Mouse (Mus musculus) hindbrain, postnatal 0 days (tissue): ENCODE measurements around the gene Gucd1. TPM values are rescaled to one million over a fixed set of nuclear protein-coding genes. Genes with fewer than 3 reads are reported as not detected.

Experiments used
- ATAC-seq: fragments of 200-750 bp; cut with Nextera tagmentation; 2 replicates; pipeline ENCODE4 v1.8.0; 2017; ENCODE audit warnings: mild to moderate bottlenecking, moderate TSS enrichment, moderate library complexity
- DNase-seq: peaks from one replicate; pipeline ENCODE4 v3.0.0-alpha.2; 2015; ENCODE audit warnings: low spot score
- H3K27ac ChIP-seq: fragments of 300-500 bp; sonication (generic); 2 replicates; pipeline ENCODE4 v1.5.1; 2014; ENCODE audit warnings: mild to moderate bottlenecking
- H3K27me3 ChIP-seq: fragments of 300-500 bp; sonication (generic); 2 replicates; pipeline ENCODE4 v1.6.1; 2014; ENCODE audit warnings: low read length, mixed read lengths; ENCODE audit not compliant: insufficient read depth
- H3K36me3 ChIP-seq: fragments of 300-500 bp; sonication (generic); 2 replicates; pipeline ENCODE4 v1.6.1; 2014; ENCODE audit warnings: low read length, mixed read lengths; ENCODE audit not compliant: insufficient read depth
- H3K4me1 ChIP-seq: fragments of 300-500 bp; sonication (generic); 2 replicates; pipeline ENCODE4 v1.6.1; 2014; ENCODE audit warnings: antibody characterized with exemption, low read length, mixed read lengths; ENCODE audit not compliant: insufficient read depth
- H3K4me2 ChIP-seq: fragments of 300-500 bp; sonication (generic); 2 replicates; pipeline ENCODE4 v1.6.1; 2014; ENCODE audit warnings: low read depth, mild to moderate bottlenecking, low read length, moderate library complexity, mixed read lengths
- H3K4me3 ChIP-seq: fragments of 300-500 bp; sonication (generic); 2 replicates; pipeline ENCODE4 v1.5.1; 2014; ENCODE audit warnings: low read length
- H3K9ac ChIP-seq: fragments of 300-500 bp; sonication (generic); replicated peaks from 2 replicates; pipeline ENCODE4 v1.6.1; 2014; ENCODE audit warnings: mild to moderate bottlenecking, low read length, moderate library complexity, mixed read lengths
- H3K9me3 ChIP-seq: fragments of 300-500 bp; sonication (generic); 2 replicates; pipeline ENCODE4 v1.6.1; 2016; ENCODE audit warnings: low read length, mixed read lengths
- CTCF ChIP-seq: IDR thresholded peaks from 2 replicates; pipeline ENCODE4 v1.5.1; 2016; ENCODE audit warnings: antibody characterized with exemption, control low read depth, low read depth
- WGBS: fragments of 180-500 bp; shearing (Covaris S2); extraction: QIAGEN DNeasy Blood & Tissue Kit; methylation state at CpG from one replicate; pipeline ENCODE4 v1.1.7; 2014; 5-methylcytosine and 5-hydroxymethylcytosine counted together
- polyA plus RNA-seq: library from polyadenylated mRNA; unstranded; fragments of >200 nt; fragmentation: Nextera tagmentation; extraction: Ambion mirVana; gene quantifications from 2 replicates; pipeline ENCODE4 v1.2.1, GENCODE M21; 2015
- total RNA-seq: library from RNA; depleted of rRNA; stranded (reverse); fragments of >200 nt; gene quantifications from 2 replicates; pipeline ENCODE4 v1.2.3, GENCODE M21; 2014

Gene Gucd1
- total and polyA plus RNA-seq, 2 experiments from 2014 or later, result 15.6 to 44.3 TPM

DNA sequence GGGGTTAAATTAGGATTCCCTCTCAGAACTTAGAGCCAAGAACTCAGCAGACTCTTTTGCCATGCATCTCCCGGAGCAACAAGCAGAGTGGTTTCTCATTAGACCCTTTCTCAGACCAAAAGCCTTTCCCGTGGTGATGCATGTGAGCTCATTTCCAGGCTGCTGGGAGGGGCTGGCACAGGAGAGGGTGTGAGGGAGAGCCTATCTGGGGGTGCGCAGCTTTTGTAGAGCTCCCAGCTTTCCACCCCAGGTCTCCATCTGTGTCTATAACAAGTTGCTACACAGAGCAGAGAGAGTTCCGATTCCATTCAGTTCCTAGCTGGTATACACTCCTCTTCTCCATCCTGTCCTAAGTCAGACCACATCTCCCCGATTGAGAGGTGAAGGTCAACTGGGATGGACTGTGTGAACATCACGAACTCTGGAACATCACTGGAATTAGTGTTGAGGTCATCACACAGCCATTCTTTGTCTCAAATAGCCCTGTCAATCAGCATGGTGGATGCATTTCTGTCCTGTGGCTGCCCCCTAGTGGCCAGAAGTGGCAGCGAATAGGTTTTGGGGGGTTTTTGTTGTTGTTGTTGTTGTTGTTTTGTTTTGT lies 78.5 kb downstream of the Gucd1 start:
- H3K9ac ChIP-seq, result no peak overlapping the region
- ATAC-seq, result peak; percentile 74
- DNase-seq, result peak; percentile 70
- peak overlapping the region; percentile 28; the same call in 1 of the 2 replicates for H3K27ac ChIP-seq
- 20% methylated on average over 7 of the region's 7 CpGs for WGBS
- H3K27me3 ChIP-seq, result no peaks in the 10 kb centered on the region
- no peaks in the 10 kb centered on the region for H3K9me3 ChIP-seq
- H3K36me3 ChIP-seq, result no peaks in the 10 kb centered on the region
- peak; percentile 93 for TF ChIP-seq CTCF
- no peak overlapping the region for H3K4me2 ChIP-seq
- no peak overlapping the region for H3K4me3 ChIP-seq
- H3K4me1 ChIP-seq, result no peaks in the 10 kb centered on the region

DNA sequence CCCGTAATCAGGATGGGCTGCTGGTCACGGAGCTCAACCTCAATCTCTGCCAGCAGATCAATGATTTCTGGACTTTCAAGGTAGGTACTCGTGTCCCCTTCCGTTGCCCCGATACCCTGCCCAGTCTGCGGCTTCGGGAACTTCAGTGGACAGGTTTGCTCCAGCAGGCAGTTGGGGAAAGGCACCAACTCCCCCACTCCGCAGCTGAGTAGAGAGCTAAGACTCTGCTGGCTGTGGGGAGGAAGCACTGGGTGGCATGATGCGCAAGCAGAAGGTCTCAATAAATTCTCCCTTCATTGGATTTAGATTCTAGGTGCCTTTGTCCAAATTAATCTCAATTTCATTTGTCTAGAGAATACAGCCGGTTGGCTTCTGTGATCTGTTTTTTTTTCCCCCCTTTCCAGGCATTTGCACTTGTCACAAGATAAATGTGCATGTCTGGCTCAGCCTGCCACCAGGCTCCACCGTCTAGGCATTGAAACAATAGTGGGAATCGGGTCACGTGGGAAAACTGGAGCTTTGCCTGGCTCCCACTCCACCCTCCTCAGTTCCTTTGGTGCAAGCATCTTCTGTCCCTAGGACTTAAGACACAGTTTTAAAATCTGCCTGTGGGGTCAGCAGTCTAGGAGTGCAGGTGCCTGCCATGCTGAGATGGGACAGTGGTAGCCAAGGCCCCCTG lies 79.5 kb downstream of the Gucd1 start:
- Histone ChIP-seq H3K9ac (no peak overlapping the region), H3K9me3 (no peaks in the 10 kb centered on the region), H3K4me2 (no peak overlapping the region), H3K27ac (peak overlapping the region; percentile 54), H3K4me3 (no peak overlapping the region), H3K4me1 (no peaks in the 10 kb centered on the region), H3K36me3 (no peaks in the 10 kb centered on the region), H3K27me3 (no peaks in the 10 kb centered on the region)
- DNase-seq (peak; percentile 81), ATAC-seq (peak; percentile 54; the same call in 1 of the 2 replicates)
- WGBS, result 36% methylated on average over 13 of the region's 13 CpGs
- no peak for TF ChIP-seq CTCF

DNA sequence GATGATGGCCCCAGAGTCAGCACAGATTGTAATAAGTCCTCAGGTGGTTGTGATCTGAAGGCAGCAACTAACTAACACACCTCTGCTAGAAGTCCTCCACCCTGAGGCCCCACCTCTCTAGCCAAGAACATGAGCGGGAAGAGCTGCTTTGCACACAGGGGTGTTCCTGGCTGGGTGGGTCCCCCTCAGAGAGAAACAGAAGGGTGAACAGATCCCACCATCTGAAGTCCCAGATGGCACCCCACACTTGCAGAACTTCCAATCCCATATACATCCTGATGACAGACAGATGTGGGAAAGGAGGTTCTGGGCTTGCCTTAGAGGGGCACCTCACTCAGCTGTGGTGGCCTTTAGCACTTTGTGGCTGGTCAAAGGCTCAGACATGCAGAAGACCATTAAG lies 80.5 kb downstream of the Gucd1 start:
- WGBS, result 97% methylated on average over 1 of the region's 1 CpGs

DNA sequence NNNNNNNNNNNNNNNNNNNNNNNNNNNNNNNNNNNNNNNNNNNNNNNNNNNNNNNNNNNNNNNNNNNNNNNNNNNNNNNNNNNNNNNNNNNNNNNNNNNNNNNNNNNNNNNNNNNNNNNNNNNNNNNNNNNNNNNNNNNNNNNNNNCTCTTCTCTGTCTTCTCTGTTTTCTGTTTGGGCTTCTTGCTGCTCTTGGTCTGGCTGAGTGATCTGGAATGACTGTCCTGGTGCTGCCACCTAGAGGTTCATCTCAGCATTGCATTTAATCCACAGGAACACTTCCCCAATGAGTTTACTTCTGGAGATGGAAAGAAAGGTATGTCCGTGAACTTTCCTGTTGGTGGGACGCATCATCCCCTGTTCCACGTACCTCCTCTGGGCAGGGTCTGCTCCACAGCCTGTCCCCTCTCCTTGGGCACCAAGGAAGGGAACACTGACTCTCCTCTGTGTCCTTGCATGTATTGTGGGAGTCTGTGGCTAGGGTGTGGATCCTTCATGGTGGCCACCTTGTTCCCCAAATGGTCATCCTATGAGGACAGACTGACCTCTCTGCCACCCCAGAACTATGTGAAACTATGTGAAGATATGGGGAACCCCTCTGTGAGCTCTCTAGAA lies 81.1 kb downstream of the Gucd1 start:
- Histone ChIP-seq H3K27ac (no peak overlapping the region), H3K9ac (no peak overlapping the region), H3K4me1 (no peaks in the 10 kb centered on the region), H3K36me3 (no peaks in the 10 kb centered on the region), H3K9me3 (0 out of 2 replicates have a peak, but pooled peaks cover under 1% of the 10 kb centered on the region), H3K27me3 (no peaks in the 10 kb centered on the region), H3K4me2 (no peak overlapping the region), H3K4me3 (no peak overlapping the region)
- DNase-seq (peak; percentile 90), ATAC-seq (peak; percentile 55; the same call in 1 of the 2 replicates)
- peak; percentile 97 for TF ChIP-seq CTCF
- 25% methylated on average over 3 of the region's 3 CpGs for WGBS

More for the DNA sequence above, 80.5 kb downstream of the Gucd1 start:
- Histone ChIP-seq H3K27me3 (no peaks in the 10 kb centered on the region), H3K4me2 (no peak overlapping the region), H3K9ac (no peak overlapping the region), H3K4me1 (no peaks in the 10 kb centered on the region), H3K36me3 (no peaks in the 10 kb centered on the region), H3K9me3 (no peaks in the 10 kb centered on the region), H3K27ac (no peak overlapping the region), H3K4me3 (no peak overlapping the region)
- no peak for TF ChIP-seq CTCF
- DNase-seq (no peak), ATAC-seq (no peak)

DNA sequence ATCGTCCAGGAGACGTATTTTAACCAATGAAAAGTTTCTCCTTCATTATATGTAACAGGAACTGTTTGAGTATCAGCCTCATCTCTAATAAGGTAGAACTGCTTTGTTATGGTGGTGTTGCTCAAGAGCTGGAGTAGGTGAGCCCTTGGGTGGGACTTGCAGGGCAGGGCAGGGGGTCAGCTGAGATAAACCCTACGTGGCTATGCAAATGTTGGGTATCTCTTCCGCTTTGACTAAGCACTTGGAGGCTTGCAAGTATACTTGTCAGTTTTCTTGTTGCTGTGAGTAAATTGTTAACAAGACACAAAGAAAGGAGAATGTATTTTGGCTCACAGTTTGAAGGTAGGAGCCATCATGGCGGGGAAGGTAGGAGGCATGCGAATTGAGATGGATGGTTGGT lies 87.1 kb downstream of the Gucd1 start:
- H3K4me2 ChIP-seq, result no peak overlapping the region

DNA sequence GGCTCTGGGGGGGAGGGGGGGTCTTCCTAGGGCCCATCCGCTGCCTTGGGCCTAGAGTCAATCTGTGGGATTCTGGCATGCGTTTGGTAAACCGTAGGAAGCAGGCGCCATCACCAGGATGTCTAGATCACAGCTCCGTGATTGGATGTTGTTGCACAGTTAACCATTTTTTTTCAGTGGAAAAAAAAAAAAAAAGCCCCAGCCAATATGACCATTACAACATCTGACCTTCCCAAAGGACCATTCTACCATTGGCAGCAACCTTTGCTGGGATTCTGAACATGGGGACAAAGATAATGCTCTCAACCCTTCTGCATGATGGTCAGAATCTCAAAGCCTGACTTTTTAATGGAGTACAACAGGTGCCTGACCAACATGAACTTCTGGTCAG lies 87.6 kb downstream of the Gucd1 start:
- H3K4me1 ChIP-seq, result no peaks in the 10 kb centered on the region
- DNase-seq (no peak), ATAC-seq (no peak)
- 88% methylated on average over 5 of the region's 5 CpGs for WGBS
- no peak overlapping the region for H3K9ac ChIP-seq
- H3K9me3 ChIP-seq, result 0 out of 2 replicates have a peak, but pooled peaks cover 3% of the 10 kb centered on the region
- no peaks in the 10 kb centered on the region for H3K36me3 ChIP-seq
- no peak overlapping the region for H3K4me2 ChIP-seq
- no peaks in the 10 kb centered on the region for H3K27me3 ChIP-seq
- H3K27ac ChIP-seq, result no peak overlapping the region
- TF ChIP-seq CTCF, result no peak
- H3K4me3 ChIP-seq, result no peak overlapping the region

More for the DNA sequence above, 87.1 kb downstream of the Gucd1 start:
- Histone ChIP-seq H3K4me3 (no peak overlapping the region), H3K4me1 (no peaks in the 10 kb centered on the region), H3K9ac (no peak overlapping the region), H3K27ac (no peak overlapping the region), H3K27me3 (no peaks in the 10 kb centered on the region), H3K9me3 (0 out of 2 replicates have a peak, but pooled peaks cover 3% of the 10 kb centered on the region), H3K36me3 (no peaks in the 10 kb centered on the region)
- WGBS, result 94% methylated on average over 6 of the region's 6 CpGs
- ATAC-seq (no peak), DNase-seq (no peak)
- TF ChIP-seq CTCF, result no peak
